Mouse (Mus musculus): ENCODE measurements at regions not wholly inside any gene's neighbourhood (a gene's known extent, or its start where the extent isn't known, plus 50 kb on each side); places are given as distances from the start of the nearest gene placed in this dataset.

- TF ChIP-seq CTCF (IDR thresholded peaks at IDR 0.05; ENCODE audit: low read depth) (no peak), EP300 (optimal IDR thresholded peaks at IDR 0.05) (no peak)
Measured at GRCm38 (mm10) chr4:51969751-51970150, 469.3 kb upstream of the Smc2 start.

Measured in stomach, postnatal 0 days (tissue).